Mouse (Mus musculus) frontal cortex, postnatal 10 days (tissue): ENCODE data around the gene Olfr1350.
"Not testable (repeated sequence)": the region's sequence is repeated elsewhere in the genome, so short reads cannot be mapped to it uniquely, and the experiment has no call there.

Source experiments
- DNase-seq, 2 experiments: peaks; one replicate each; pipeline ENCODE4 v3.0.0; 2022; ENCODE audit warnings: low spot score in 2 of 2, mixed read lengths in 1 of 2

Olfr1350 gene

DNA sequence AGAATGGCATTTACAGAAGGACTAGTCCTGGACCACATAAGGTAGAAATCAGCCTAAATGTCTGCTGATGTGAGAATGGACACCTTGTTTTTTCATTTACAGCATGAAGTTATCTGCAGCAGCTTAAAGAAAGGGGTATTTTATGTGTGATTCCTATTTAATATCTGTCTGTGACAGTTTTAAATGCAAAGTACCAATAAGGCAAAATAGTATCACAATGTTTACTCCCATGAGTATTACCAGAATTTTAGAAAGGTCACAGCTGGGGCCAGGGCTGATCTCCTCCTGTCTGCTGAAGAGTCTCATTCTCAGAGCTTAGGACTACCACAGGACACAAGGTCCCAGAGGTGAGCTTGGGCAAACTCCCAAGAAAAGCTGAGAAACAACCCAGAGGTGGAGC lies at the start of gene Olfr1350:
Olfr1350 (plus strand) TSS at position 301 of the 400 bp plus-strand sequence.
- DNase-seq, result no peak

GRCm38 (mm10) chr7:6521666-6522065 lies 43.0 kb upstream of the Olfr1350 start:
- no peak for DNase-seq

- no peak for DNase-seq
Measured at GRCm38 (mm10) chr7:6522850-6523249, 41.8 kb upstream of the Olfr1350 start, which contains the start of gene Olfr1349. TSS of gene Olfr1349 (minus strand) at chr7:6522950.

- no peak for DNase-seq
Measured at GRCm38 (mm10) chr7:6525001-6525400, 39.6 kb upstream of the Olfr1350 start.

- DNase-seq, result no peak
Measured at GRCm38 (mm10) chr7:6526141-6526540, 38.5 kb upstream of the Olfr1350 start.

DNA sequence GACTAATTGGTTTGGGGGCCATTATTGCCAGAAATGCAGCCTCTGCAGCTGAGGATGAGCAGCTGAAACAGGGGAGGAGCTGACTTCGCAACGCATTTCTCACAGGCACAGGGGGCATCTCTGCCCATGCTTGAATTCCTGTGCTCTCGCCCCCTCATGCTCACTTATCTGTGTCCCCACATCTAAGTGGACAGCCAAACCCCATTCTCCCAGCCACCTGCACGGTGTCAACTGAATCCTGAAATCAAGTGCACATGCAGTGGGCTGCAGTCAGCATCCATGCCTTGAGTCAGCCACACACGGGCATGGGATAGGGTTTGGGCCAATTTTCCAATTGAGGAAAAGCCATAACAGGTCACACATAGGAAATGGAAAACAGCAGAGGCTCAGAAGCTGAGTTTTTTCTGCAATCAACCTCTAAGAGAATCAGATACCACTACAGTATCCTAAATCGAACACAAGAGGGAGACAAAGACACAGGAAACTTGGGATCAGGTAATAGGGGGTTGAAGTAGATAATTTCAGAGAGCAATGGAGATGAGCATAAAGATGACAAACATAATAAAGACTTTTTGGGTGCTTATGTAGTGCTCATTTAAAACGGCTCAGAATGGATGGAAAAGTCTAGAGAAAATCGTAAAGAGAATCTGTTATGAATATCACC lies 21.6 kb downstream of the Olfr1350 start:
- DNase-seq, result no peak

GRCm38 (mm10) chr7:6588766-6589165 lies 24.1 kb downstream of the Olfr1350 start:
- DNase-seq, result not testable (repeated sequence)

DNA sequence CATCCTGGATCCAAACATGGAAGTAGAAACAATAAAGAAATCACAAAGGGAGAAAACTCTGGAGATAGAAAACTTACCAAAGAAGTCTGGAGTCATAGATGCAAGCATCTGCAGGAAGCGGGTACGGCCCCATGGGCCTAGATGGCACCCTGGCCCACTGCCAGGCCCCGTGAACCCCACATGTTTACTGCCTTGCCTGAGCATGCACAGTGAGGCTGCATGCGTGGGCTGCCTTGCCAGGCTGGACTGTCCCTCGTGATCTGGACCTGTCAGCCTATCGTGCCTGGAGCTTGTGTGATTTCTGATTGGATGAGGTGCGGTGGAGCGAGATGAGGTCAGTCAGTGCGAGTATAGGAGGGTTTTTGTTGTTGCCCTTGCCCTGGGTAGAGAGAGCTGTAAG lies 38.7 kb downstream of the Olfr1350 start:
- no peak for DNase-seq
